Mouse (Mus musculus): ENCODE data around the gene Tlr4.

GRCm38 (mm10) chr4:66821171-66821570 lies 6.2 kb upstream of the Tlr4 start:
- TF ChIP-seq CTCF (IDR thresholded peaks at IDR 0.05; ENCODE audit: borderline replicate concordance, insufficient read depth, low read length) (no peak), POLR2A (IDR thresholded peaks at IDR 0.05; ENCODE audit: low read depth, low read length) (no peak)

Data from embryonic fibroblast, embryonic 13.5 days (primary cell).